In the genomic region with DNA sequence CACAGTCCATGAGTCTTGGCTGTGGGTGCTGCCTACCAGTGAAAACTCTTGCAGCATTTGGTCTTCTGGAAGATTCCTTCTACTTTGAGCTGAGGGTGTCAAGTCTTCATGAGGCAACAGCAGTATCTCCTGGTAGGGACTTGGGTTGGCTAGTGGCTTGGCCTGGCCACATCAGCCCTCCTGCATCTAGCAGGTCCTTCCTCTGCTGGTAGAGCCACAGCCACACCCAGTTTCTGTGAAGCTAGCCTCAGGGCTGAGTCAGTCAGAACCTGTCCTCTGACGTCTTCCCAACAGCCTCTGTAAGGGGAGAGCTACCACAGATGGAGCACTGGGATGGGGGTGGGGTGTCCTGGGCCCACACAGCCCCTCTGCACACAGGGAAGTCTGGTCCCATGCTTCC, we compare ENCODE assay signal across 27 mouse cellular contexts. TPM values are rescaled to one million over a fixed set of nuclear protein-coding genes. Genes with fewer than 3 reads are reported as not detected.
DNase-seq lines count a peak whose midpoint lies in the region; ATAC-seq and TF ChIP-seq lines count a peak whose summit lies in the region.
"Had no signal": no experiment of that assay in that cellular context is flagged by ENCODE, and none has a peak within 500 bp of the region (broad histone marks: within the 10 kb centered on the region; RNA-seq: fewer than 3 reads in every experiment).

No protein-coding gene starts in this region.

- H3K4me3 ChIP-seq in forebrain, embryonic 12.5 days (replicated peaks), result no peak overlapping the region
- no peak overlapping the region for H3K4me3 ChIP-seq in forebrain, embryonic 10.5 days
- no peak overlapping the region for H3K4me3 ChIP-seq in kidney, embryonic 15.5 days (replicated peaks)
- H3K4me3 ChIP-seq in stomach, embryonic 16.5 days (replicated peaks; ENCODE audit: low read length), result no peak overlapping the region
- H3K4me3 ChIP-seq in stomach, postnatal 0 days (ENCODE audit: low read depth, low read length), result no peak overlapping the region
- H3K4me3 ChIP-seq: embryonic facial prominence, embryonic 12.5 days; erythroblast, embryonic 14.5 days; forebrain, embryonic 13.5 days; limb, embryonic 12.5 days; neural tube, embryonic 12.5 days; stomach, embryonic 15.5 days had no signal

- H3K36me3 ChIP-seq in forebrain, embryonic 12.5 days (replicated peaks), result peaks cover 19% of the 10 kb centered on the region; the same call in 1 of the 2 replicates
- H3K36me3 ChIP-seq in forebrain, embryonic 10.5 days (replicated peaks), result peaks cover 53% of the 10 kb centered on the region
- 0 out of 2 replicates have a peak, but pooled peaks cover 20% of the 10 kb centered on the region for H3K36me3 ChIP-seq in kidney, embryonic 15.5 days
- H3K36me3 ChIP-seq in stomach, embryonic 16.5 days (ENCODE audit: control insufficient read depth, insufficient read depth, low read length), result no peaks in the 10 kb centered on the region
- no peaks in the 10 kb centered on the region; the same call in 1 of the 2 replicates for H3K36me3 ChIP-seq in stomach, postnatal 0 days (ENCODE audit: control insufficient read depth, insufficient read depth, low read length)
- H3K36me3 ChIP-seq: stomach, embryonic 15.5 days had no signal

- no peak overlapping the region for H3K9ac ChIP-seq in forebrain, embryonic 12.5 days
- no peak overlapping the region for H3K9ac ChIP-seq in kidney, embryonic 15.5 days
- H3K9ac ChIP-seq in stomach, embryonic 16.5 days (ENCODE audit: low read length), result no peak overlapping the region
- H3K9ac ChIP-seq in stomach, postnatal 0 days (ENCODE audit: low read length), result no peak overlapping the region
- H3K9ac ChIP-seq: embryonic facial prominence, embryonic 12.5 days; limb, embryonic 12.5 days; liver, postnatal 0 days; neural tube, embryonic 12.5 days; stomach, embryonic 15.5 days had no signal

- no peaks in the 10 kb centered on the region for H3K9me3 ChIP-seq in forebrain, embryonic 12.5 days
- H3K9me3 ChIP-seq in forebrain, embryonic 10.5 days, result no peaks in the 10 kb centered on the region
- H3K9me3 ChIP-seq in kidney, embryonic 15.5 days (replicated peaks), result no peaks in the 10 kb centered on the region
- no peaks in the 10 kb centered on the region for H3K9me3 ChIP-seq in stomach, embryonic 16.5 days (replicated peaks; ENCODE audit: control insufficient read depth, low read length)
- no peaks in the 10 kb centered on the region for H3K9me3 ChIP-seq in stomach, postnatal 0 days (ENCODE audit: control insufficient read depth, low read length)
- H3K9me3 ChIP-seq: embryonic facial prominence, embryonic 12.5 days; forebrain, embryonic 13.5 days; limb, embryonic 12.5 days; neural tube, embryonic 12.5 days; stomach, embryonic 15.5 days had no signal

- H3K4me1 ChIP-seq in forebrain, embryonic 12.5 days, result peaks cover 27% of the 10 kb centered on the region
- H3K4me1 ChIP-seq in forebrain, embryonic 10.5 days, result peaks cover 27% of the 10 kb centered on the region
- H3K4me1 ChIP-seq in kidney, embryonic 15.5 days, result peaks cover 42% of the 10 kb centered on the region
- peaks cover 14% of the 10 kb centered on the region for H3K4me1 ChIP-seq in stomach, embryonic 16.5 days (ENCODE audit: control insufficient read depth, insufficient read depth, low read length)
- no peaks in the 10 kb centered on the region for H3K4me1 ChIP-seq in stomach, postnatal 0 days (replicated peaks; ENCODE audit: control insufficient read depth, insufficient read depth)

- DNase-seq in forebrain, embryonic 10.5 days (ENCODE audit: extremely low spot score, low spot score), result no peak
- DNase-seq in kidney, adult 9 months, result no peak
- DNase-seq in stomach, postnatal 0 days (ENCODE audit: low spot score), result no peak
- DNase-seq in heart, adult 8-10 months (ENCODE audit: low spot score), result no peak
- no peak for DNase-seq in retina, postnatal 1 day
- DNase-seq: adrenal gland, adult 2 months; adrenal gland, postnatal 36 days; B cell, adult 2 months; gastrocnemius, postnatal 25 days; heart, postnatal 36 days; liver, postnatal 0 days; right cerebral cortex, postnatal 14 days; thymus, adult 18-20 months; thymus, postnatal 25 days had no signal

- ATAC-seq in forebrain, embryonic 12.5 days (ENCODE audit: low FRiP score), result no peak
- peak; percentile 34; the same call in 1 of the 2 replicates for ATAC-seq in kidney, embryonic 15.5 days (replicated peaks; ENCODE audit: low FRiP score)
- ATAC-seq in stomach, embryonic 16.5 days (ENCODE audit: insufficient read depth, low FRiP score), result 0 out of 2 replicates have a peak, but pooled peaks have one; percentile 5
- ATAC-seq in stomach, postnatal 0 days (ENCODE audit: low FRiP score, low TSS enrichment), result no peak
- ATAC-seq: activated CD4-positive, CD25-positive, alpha-beta regulatory T cell, adult 4 months; forebrain, embryonic 13.5 days; intestine, embryonic 16.5 days; liver, postnatal 0 days had no signal

- no peak for TF ChIP-seq EP300 in stomach, postnatal 0 days (optimal IDR thresholded peaks at IDR 0.05)

- no peak overlapping the region for H3K4me2 ChIP-seq in forebrain, embryonic 12.5 days
- no peak overlapping the region for H3K4me2 ChIP-seq in kidney, embryonic 15.5 days
- H3K4me2 ChIP-seq in stomach, embryonic 16.5 days (ENCODE audit: low read depth, low read length), result no peak overlapping the region
- H3K4me2 ChIP-seq in stomach, postnatal 0 days (replicated peaks; ENCODE audit: low read depth), result no peak overlapping the region
- H3K4me2 ChIP-seq: embryonic facial prominence, embryonic 12.5 days; heart, embryonic 11.5 days; limb, embryonic 12.5 days; stomach, embryonic 15.5 days had no signal

- 0 out of 2 replicates have a peak overlapping the region, but pooled peaks have one; percentile 38 for H3K27ac ChIP-seq in forebrain, embryonic 12.5 days
- no peak overlapping the region for H3K27ac ChIP-seq in forebrain, embryonic 10.5 days
- H3K27ac ChIP-seq in kidney, embryonic 15.5 days, result 0 out of 2 replicates have a peak overlapping the region, but pooled peaks have one; percentile 14
- H3K27ac ChIP-seq in stomach, embryonic 16.5 days (ENCODE audit: low read length), result no peak overlapping the region
- H3K27ac ChIP-seq in stomach, postnatal 0 days (replicated peaks), result no peak overlapping the region
- H3K27ac ChIP-seq: embryonic facial prominence, embryonic 12.5 days; limb, embryonic 12.5 days; macrophage; neural tube, embryonic 12.5 days; stomach, embryonic 15.5 days had no signal

- 80% methylated on average over 1 of the region's 1 CpGs for WGBS in forebrain, embryonic 12.5 days
- WGBS in forebrain, embryonic 10.5 days, result 61% methylated on average over 1 of the region's 1 CpGs
- 60% methylated on average over 1 of the region's 1 CpGs for WGBS in kidney, embryonic 15.5 days
- WGBS in stomach, embryonic 16.5 days, result 29% methylated on average over 1 of the region's 1 CpGs
- WGBS in stomach, postnatal 0 days, result 48% methylated on average over 1 of the region's 1 CpGs

- TF ChIP-seq CTCF in stomach, postnatal 0 days (IDR thresholded peaks at IDR 0.05; ENCODE audit: low read depth), result no peak

- peaks cover 48% of the 10 kb centered on the region for H3K27me3 ChIP-seq in forebrain, embryonic 12.5 days
- H3K27me3 ChIP-seq in forebrain, embryonic 10.5 days (ENCODE audit: poor library complexity, severe bottlenecking), result peaks cover 44% of the 10 kb centered on the region
- no peaks in the 10 kb centered on the region for H3K27me3 ChIP-seq in kidney, embryonic 15.5 days
- no peaks in the 10 kb centered on the region for H3K27me3 ChIP-seq in stomach, embryonic 16.5 days (ENCODE audit: control insufficient read depth, insufficient read depth, low read length)
- H3K27me3 ChIP-seq in stomach, postnatal 0 days (ENCODE audit: control insufficient read depth, insufficient read depth, low read length), result no peaks in the 10 kb centered on the region
- H3K27me3 ChIP-seq: embryonic facial prominence, embryonic 12.5 days; limb, embryonic 12.5 days; stomach, embryonic 15.5 days had no signal

RNA-seq across cellular contexts. Expression of gene Acot7, which starts 44.6 kb away (rescaled TPM):
- 85.9 and 86.7 TPM in 2 replicates for polyA plus RNA-seq in forebrain, embryonic 12.5 days (2016; fragmentation: Nextera tagmentation; extraction: Ambion mirVana)
- polyA plus RNA-seq in forebrain, embryonic 10.5 days (2016; fragmentation: Nextera tagmentation; extraction: Ambion mirVana), result 61.0 and 64.4 TPM in 2 replicates
- polyA plus RNA-seq in kidney, embryonic 15.5 days (2015; fragmentation: Nextera tagmentation; extraction: Ambion mirVana), result 65.6 and 71.7 TPM in 2 replicates
- polyA plus RNA-seq in stomach, embryonic 16.5 days (2015; fragmentation: Nextera tagmentation; extraction: Ambion mirVana), result 57.3 and 60.4 TPM in 2 replicates
- 51.7 and 55.0 TPM in 2 replicates for polyA plus RNA-seq in stomach, postnatal 0 days (2015; fragmentation: Nextera tagmentation; extraction: Ambion mirVana)
- total RNA-seq in heart, adult 8-10 months (2022), result 10 to 100 TPM; 63.9 to 80.9 (median 69.3) TPM

RNA-seq across cellular contexts. Expression of gene Gpr153, which starts 51.5 kb away (rescaled TPM):
- 5.8 and 6.9 TPM in 2 replicates for polyA plus RNA-seq in forebrain, embryonic 12.5 days (2016; fragmentation: Nextera tagmentation; extraction: Ambion mirVana)
- 2.5 and 3.0 TPM in 2 replicates for polyA plus RNA-seq in forebrain, embryonic 10.5 days (2016; fragmentation: Nextera tagmentation; extraction: Ambion mirVana)
- polyA plus RNA-seq in kidney, embryonic 15.5 days (2015; fragmentation: Nextera tagmentation; extraction: Ambion mirVana), result 6.2 and 7.8 TPM in 2 replicates
- polyA plus RNA-seq in stomach, embryonic 16.5 days (2015; fragmentation: Nextera tagmentation; extraction: Ambion mirVana), result 6.0 and 6.1 TPM in 2 replicates
- polyA plus RNA-seq in stomach, postnatal 0 days (2015; fragmentation: Nextera tagmentation; extraction: Ambion mirVana), result 6.9 and 8.4 TPM in 2 replicates
- 10 to 100 TPM in 2 of 4 experiments, 1 to 10 TPM in 2; 5.6 to 11.9 (median 9.8) TPM for total RNA-seq in heart, adult 8-10 months (2022)
- polyA plus RNA-seq: activated CD4-positive, CD25-positive, alpha-beta regulatory T cell, adult 4 months; erythroblast, embryonic 14.5 days; macrophage had no signal

Comparison
In these comparisons a context has a peak if more than half of its experiments do, and no peak if none do; other contexts are left out.
1. ATAC-seq: peak in kidney, embryonic 15.5 days (single experiment) and stomach, embryonic 16.5 days (single experiment); none in forebrain, embryonic 12.5 days (single experiment) and stomach, postnatal 0 days (single experiment).
2. H3K27ac ChIP-seq: peak in forebrain, embryonic 12.5 days (single experiment) and kidney, embryonic 15.5 days (single experiment); none in forebrain, embryonic 10.5 days (single experiment), stomach, embryonic 16.5 days (single experiment) and stomach, postnatal 0 days (single experiment).